Mouse (Mus musculus) spleen, adult 18-20 months (tissue): ENCODE results near the gene Tha1.
"Not testable (repeated sequence)": the region's sequence is repeated elsewhere in the genome, so short reads cannot be mapped to it uniquely, and the experiment has no call there.

Experiments used
- DNase-seq, 2 experiments: peaks; one replicate each; pipeline ENCODE4 v3.0.0; 2022; ENCODE audit warnings: mixed read lengths in 2 of 2

The Tha1 gene

DNA sequence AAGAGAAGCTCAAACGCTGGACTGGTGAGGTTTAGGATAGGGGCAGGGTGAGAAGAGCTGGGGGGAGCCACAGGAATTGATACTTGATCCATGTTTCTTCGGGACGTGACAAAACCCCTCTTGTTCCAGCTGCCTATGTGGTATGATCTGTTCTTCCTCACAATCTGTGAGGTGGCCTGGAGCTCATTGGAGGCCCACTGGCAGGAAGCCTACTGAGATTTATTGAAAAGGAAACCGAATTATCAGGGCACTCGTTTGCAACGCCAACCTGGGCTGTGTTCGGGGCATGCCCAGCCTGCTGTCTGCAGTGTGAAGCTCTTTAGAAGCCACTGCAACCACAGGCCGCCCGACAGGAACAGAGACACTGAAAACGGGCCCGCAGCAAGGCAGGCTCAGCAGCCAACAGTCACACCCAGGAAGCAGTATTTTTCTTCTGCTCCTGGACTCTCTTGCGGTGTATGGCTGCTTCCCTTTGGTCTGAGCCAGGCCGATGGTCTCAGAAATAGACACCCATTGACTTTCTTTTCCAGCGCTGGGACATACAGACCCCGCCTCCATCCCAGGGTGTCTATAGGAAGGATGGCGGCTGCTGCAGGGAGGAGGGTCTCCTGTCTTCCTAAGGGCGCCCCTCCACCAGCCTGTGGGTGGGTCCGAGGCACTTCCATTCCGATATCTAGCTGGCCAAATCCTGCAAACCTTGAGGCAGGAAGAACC is 24.9 kb downstream of the Tha1 start:
- DNase-seq = peak; percentile 57 to 59

DNA sequence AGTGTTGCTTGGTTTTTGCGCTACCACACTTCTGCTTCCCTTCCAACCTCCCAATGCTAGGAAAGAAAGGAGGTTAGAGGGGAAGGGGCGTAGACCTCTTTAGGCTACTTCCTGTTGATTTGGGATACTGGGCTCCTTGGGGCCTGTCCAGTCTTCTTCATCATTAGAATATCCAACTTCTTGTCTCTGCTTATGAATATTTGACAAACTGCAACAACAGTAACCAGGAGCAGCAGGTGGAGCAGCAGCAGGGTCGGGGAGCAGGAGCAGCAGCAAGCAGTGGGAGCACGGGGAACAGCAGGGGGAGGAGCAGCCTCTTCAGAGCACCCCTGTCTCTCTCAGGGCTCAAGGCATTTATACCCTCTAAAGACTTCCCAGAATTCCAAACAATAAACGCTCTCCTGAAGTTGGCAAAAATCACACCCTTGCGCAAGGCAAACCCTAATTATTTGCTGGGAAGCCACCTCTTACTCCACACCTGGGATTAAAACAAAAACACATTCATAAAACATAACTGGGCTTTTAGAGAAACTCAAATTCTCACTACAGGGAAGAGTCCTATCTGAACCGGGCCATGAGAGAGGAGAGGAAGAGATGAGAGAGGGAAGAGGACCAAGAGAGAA is 25.6 kb downstream of the Tha1 start:
- DNase-seq = no peak

DNA sequence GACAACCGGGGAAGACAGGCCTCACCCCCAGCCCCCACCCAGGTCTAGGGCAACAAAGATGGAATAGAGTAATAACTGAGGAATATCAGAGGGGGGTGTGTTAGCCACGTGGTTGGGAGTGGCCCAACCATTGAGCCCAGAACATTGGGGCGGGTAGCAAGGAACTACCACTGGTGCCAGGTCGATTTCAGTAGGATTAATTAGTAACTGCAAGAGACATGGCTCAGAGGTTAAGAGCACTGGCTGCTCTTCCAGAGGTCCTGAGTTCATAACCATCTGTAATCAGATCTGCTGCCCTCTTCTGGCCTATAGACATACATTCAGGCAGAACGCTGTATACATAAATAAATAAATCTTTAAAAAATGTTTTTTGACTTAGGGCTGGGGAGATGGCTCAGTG is 26.6 kb downstream of the Tha1 start:
- DNase-seq = no peak

DNA sequence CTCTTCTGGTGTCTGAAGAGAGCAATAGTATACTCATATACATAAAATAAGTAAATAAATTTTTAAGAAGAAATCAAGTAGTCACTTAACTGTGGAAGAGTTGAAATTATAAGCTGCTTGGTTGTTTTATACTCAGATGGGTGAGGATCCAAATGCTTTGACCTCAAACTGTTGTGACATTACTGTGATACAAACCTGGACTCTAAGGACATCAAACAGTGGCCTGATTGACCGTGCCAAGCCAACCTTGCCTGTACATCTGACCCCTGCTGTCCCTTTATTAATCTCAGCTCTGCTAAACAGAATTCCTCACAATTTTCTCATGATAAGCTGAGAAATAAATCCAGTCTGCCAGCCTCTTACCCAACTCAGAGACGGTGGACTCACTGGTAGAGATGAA is 27.6 kb downstream of the Tha1 start:
- DNase-seq = no peak

DNA sequence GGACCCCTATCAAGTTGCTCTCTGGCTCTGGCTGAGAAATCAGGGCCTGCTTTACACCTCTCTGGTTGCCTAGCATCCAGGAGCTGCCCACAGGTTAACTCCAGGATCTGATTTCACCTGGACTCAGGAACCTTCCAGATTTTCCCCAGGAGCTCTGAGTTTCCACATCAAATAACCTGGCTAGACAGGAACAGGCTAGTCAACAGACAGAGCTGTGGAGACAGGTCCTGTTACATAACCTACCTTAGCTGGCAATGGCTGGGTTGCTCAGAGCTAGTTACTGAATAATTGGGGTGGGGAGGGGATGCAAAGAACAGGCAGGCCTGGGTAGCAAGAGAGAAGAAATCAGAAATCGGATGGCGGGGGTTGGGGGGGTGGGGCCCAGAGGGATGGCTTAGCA is 28.3 kb downstream of the Tha1 start:
- no peak for DNase-seq

DNA sequence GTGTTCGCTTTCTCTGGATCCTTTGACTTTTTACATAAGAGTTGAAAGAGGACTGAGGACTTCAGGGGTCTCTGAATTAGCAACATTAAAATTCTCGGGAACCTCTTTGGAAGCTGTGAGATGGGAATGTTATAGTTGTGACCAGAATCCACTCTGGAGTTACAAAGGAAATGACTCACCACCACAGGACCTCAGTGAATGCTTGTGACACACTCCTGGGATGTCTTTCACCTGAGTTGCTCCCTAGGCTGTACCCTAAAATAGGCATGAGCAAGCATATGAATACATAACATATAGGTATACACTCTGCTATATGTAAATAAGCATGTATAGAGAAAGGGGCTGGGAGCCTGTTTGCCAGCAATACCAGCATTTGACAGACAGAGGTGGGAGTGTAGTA is 29.8 kb downstream of the Tha1 start:
- no peak for DNase-seq

DNA sequence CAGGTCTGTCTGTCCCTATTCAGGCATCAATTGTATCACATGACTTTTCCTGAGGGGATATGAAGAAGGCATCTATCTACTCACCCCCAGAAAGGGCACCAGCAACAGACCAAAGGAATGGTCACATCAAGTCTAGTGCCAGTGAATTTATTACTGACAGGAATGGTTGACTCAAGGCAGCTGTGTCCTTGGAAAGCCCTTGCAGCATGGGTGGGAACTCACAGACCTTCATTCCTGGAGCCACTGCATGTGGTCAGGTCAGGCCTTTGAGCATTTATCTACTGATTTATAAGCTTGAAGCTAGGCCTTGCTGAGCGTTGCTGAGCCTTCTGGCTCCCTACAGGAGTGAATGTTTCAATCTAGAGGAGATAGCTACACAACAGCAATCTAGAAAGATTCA is 32.4 kb downstream of the Tha1 start:
- DNase-seq = no peak

DNA sequence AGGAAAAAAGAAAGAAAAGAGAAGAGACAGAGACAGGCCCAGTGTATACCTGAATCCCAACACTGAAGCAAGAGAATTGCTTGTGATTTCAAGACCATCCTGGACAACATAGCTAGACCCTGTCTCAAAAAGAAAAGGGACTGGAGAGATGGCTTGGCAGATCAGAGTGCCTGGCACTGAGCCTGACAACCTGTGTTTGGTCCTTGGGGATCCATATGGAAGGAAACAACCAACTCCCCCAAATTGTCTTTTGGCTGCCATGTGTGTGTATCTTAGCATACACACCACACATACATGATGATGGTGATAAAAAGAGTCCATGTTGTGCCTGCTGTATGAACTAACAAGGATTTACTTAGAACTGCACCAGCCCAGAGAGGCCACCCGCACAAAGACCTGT is 34.3 kb downstream of the Tha1 start:
- DNase-seq = no peak

DNA sequence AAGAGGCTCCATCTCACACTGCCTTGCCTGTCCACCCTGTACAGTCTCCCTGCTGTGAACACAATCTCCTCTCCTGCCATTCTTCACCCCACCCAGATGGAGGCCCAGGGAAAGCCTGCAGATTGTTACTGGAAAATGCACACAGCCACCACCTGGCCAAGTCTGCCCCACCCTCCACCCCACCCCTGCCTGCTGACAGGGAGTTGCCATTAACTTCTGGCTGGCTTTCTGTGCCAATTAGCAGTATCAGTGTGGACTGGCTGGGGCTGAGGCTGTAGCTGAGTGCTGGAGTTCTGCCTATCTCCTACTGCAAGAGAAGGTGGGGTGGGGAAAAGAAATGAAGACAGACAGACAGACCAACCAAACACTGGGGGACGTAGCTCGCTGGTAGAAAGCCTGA is 34.7 kb downstream of the Tha1 start:
- DNase-seq = no peak

DNA sequence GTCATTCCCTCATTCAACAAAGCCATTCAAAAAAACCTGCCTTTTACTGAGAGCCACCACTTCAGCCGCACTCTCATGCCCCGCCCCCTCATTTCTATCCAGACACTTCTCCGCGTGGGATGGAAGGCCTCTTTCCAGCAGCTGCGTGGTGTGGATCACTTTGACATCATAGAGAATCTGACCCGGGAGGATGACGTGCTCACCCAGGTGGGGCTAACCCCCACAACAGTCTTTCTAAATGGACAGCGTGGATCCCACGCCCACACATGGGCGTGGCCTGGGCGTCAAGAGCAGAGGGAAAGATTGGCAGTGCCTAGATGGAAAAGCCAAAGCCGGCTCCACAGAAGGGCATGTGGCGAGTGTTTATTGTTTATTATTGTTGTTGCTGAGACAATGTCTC is 37.0 kb downstream of the Tha1 start:
- DNase-seq = no peak

DNA sequence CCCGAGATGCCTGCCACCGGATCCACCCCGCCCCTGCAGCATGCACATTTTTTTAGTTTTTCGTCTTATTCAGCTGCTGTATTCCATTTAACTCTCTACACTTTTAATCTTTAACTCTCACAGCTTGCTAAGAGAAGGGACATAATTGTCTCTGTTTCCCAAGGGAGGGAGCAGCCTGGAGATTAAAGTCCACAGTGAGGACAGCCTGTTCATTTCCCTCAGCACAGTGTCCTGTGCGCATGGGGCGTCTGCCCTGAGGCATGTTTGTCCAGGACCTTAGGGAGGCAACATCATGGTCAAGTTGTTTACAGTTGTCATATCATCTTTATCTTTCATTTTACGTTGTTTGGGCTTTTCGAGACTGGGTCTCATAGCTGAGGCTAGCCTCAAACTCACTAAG is 39.2 kb downstream of the Tha1 start:
- DNase-seq = no peak

DNA sequence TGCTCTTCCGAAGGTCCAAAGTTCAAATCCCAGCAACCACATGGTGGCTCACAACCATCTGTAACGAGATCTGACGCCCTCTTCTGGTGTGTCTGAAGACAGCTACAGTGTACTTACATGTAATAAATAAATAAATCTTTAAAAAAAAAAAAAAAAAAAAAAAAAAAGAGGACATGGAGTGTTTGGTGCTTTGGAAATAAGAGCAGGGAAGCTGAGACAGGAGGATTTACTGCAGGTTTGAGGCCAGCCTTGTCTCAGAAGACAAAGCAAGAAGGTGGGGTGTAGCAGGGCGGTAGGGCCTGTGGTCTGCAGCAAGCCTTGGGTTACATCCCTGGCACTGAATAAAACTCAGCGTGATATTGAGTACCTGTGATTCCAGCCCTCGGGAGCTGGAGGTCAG is 39.8 kb downstream of the Tha1 start:
- DNase-seq = not testable (repeated sequence)

DNA sequence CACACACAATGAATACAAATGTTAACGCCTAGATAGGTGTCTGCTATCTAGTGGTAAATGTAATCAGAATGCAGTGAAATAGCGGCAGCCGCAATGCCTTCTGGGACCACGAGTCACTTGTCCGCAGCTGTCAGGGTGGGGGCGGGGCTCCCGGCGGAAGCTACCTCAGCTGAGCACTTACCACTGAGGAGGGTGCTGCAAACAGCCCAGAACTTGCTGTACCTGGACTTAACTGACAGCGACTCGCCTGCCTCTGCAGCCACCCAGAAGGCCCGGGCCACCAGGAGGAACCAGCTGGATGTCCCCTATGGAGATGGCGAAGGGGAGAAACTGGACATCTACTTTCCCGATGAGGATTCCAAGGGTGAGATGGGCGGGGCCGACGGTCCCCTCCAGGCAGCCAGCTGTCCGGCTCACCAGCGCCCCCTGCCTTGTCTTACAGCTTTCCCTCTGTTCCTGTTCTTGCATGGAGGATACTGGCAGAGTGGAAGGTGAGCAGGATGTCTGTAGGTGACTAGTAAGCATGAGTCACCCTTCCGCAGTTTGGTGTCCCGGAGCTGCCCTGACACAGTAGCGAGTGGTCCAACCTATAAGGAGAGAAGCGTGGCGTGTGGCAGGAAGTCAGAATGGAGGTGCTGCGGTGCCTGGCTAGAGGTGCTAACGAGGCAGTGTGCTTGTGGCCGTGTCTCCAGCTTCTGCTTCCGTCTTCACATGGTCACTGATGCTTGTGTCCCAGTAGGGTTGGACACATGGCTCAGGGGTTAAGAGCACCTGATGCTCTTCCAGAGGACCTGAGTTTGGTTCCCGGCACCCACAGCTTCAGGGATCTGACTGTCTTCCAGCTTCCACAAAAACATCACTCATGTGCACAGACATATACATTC is 41.0 kb downstream of the Tha1 start:
- peak; percentile 84 to 94 for DNase-seq

DNA sequence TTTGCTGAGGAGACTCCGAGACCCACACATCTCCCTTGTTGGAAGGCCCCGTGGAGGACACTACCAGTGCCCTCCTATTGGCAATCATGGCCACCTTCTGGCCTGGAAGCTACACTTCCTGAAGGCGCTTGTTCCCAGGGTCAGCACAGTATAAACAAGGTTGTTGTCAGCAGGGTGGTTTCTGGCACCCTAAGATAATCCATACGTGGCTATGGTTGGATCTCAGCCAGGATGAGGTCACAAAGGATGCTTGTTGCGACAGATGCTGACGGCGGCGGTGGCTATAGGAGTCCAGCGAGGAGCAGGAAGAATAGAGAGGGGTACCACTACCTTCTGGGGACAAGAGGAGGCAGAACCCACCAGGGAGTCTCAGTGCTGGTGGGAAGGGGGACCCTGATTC is 42.9 kb downstream of the Tha1 start:
- DNase-seq = no peak

DNA sequence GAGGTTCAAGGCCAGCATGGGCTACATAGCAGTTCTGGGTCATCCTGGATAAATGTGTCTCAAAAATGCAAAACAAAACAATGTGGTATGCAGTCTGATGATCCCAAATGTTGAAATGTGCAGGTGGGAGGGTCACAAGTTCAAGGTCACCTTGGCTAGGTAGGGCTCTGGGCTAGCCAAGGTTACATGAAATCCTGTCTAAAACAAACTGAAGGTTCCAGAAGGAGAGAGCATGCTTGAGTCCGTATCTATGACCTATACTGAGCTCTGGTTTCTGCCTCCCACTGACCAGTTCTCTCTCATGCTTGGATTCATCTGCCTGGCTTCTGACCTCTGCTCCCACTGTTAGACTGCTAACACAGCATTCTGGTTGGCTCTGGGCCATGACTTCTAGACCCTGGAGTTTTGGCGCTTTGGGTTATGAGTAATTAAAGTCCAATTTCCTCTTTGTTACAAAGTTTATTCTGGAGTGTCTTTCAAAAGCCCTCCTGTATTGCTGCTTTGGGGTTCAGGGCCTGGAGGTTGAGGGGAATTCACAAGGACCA is 43.5 kb downstream of the Tha1 start:
- DNase-seq = no peak

DNA sequence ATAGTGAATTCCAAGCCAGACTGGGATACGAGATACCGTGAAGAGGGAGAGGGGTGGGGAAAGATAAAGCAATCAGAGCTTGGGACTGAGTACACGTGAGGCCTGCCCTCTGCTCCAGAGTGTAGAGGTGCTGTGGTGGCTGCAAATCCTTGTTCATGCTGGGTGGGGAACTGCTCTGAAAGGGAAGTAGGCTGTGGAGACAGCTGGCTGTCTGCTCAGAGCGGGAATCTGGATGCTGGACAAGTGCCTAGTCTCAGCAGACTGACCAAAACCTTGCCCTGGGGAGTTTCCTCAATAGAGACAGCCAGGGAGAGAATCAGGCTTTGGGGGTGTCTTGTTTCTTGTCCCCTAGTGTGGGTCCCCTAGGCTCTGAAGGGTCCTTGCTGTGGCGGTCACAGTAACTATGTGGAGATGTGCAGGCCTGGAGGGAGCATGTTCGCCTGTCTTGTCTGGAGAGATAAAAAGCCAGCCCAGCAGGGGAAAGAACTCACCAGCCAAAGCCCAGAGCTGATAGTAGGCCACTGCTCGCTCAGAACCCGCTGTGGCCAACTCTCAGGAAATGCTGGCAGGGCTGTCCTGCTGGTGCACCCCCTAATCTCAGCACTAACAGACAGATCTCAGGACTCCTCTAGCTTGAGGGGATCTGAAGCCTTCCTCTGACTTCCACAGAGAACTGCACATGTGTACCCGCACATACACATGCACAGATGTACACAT is 44.2 kb downstream of the Tha1 start:
- no peak for DNase-seq

DNA sequence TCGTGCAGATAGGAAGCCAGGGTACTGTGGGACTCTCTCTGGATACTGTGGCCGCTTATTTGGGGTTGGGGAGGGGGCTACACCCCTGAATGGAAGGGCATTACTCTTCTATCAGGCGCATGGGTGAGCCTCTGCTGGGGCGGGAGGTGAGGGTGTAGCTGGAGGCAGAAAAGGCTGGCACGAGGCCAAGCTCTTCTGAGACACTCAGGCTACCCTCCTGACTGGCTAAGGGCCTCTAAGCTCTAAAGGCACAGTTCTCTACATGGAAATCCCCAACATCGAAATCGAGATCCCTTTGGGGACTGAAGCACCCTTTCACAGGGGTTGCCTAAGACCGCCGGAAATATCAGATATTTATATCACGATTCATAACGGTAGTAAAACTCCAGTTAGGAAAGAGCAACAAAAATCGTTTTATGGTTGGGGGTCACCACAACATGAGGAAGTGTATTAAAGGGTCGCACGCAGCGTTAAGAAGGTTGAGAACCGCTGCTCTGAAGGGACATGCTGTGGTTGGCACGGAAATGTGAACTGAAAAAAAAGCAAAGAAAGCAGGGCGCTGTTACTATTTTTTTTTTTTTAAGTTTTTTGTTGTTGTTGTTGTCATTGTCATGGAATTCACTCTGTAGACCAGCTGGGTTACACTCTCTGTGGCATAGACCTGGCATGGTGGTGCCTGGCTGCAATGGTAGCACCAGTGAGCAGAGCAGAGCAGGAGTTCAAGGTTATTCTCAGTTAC is 45.0 kb downstream of the Tha1 start:
- DNase-seq = peak; percentile 62 to 71

DNA sequence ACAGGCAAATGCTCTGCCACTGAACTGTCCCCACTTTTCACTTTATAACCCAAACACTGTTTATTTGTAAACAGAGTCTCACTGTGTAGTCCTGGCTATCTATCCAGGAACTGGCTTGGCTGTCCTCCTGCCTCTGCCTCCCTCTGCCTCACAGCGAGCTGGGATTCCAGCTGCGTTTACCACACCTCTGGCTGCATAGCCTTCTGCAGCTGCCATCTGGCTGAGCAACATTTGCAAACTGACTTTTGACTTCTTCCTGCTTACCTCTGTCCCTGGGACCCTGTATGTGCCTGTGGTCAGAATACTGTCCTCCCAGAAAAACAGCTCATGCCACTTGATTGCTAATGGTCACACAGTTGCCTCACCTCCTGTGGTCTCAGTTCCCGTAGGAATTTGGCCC is 45.9 kb downstream of the Tha1 start:
- DNase-seq = no peak

DNA sequence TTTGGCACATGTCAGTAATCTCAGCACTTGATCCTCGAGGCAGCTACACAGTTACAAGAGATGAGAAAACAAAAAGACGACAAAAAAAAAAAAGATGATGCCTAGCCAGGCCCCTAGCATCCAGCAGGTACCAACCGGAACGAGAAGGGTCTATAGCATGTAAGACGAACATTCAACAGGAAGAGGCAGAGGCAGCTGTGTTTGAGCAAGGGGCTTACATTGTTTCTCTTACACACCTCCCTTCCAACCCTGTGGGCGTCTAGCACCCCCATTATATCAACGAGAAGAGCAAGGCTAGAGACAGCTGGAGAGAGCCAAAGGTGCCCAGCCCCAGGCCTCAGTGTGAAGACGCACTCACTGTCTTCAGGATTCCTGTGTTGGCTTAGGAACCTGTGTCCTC is 46.4 kb downstream of the Tha1 start:
- no peak for DNase-seq

DNA sequence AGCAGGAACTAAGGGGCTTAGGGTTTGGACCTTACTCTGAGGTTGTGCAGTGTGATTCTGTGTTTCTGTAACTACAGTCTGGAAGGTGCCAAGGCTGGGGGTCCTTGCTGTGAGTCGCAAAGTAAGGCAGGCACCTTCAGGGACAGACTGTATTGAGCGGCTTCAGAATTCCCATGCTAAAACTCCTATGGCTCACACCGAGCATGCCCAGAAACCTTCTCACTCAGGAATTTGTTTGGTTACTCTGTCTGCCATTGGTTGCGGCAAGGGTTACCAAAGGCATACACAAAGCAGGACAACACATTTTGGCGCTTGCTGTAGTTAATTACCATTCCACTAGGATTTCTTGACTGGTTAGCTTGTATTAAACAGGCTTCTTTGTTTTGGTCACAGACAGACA is 47.1 kb downstream of the Tha1 start:
- DNase-seq = no peak

DNA sequence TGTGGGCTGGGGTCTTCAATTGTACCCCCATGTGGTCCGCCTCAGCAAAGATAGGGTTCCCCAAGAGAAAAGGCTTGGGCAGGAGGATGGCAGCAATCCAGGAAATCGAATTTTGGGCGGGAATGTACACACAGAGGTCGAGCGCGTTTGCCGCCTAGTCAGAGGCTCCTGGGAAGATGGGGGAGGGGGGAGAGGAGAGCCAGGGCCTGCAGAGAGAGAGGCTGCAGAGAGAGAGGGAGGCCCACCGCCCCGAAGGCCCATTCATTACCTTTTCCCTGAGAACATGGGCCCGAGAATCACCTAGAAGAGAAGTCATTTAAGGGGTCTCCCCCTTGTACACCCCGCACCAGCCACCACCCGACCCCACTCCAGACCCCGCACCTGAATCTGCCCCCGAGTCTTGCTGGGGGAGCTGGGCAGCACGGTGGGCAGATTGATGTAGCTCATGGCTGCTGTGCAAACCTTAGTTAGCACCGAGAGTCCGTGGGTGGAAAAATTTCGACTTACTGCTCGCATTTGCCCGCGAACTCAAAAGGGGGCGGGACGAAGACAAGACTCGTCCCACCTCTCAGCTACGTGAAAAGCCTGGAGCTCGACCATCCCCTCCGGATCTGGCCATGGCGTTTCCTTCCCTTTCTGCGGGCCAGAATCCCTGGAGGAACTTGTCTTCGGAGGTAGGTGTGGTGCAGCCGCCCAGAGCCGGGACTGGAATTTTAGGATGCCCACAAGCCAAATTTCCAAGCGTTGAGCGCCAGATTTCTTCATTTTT is 47.8 kb downstream of the Tha1 start, which contains the start of the genes Afmid and Tk1:
TSS of gene Afmid (plus strand) at position 592 of the 769 bp plus-strand sequence.
TSS of gene Tk1 (minus strand) at position 760 of the 769 bp plus-strand sequence.
- peak; percentile 38 to 47 for DNase-seq
